Mouse (Mus musculus) macrophage (primary cell): Measurements from ENCODE around the gene Rgs7bp. TPM values are rescaled to one million over a fixed set of nuclear protein-coding genes. Genes with fewer than 3 reads are reported as not detected.
"Not testable (repeated sequence)": the region's sequence is repeated elsewhere in the genome, so short reads cannot be mapped to it uniquely, and the experiment has no call there.

Source experiments
- H3K27ac ChIP-seq: fragments of 350-480 bp; formaldehyde crosslinking; 2 replicates; pipeline ENCODE4 v1.9.0; 2021
- H3K36me3 ChIP-seq: fragments of 350-480 bp; formaldehyde crosslinking; 2 replicates; pipeline ENCODE4 v1.9.0; 2021; ENCODE audit errors: inconsistent target
- H3K4me3 ChIP-seq: fragments of 350-480 bp; formaldehyde crosslinking; 2 replicates; pipeline ENCODE4 v1.9.0; 2021; ENCODE audit errors: inconsistent target
- H3K79me2 ChIP-seq: fragments of 350-480 bp; formaldehyde crosslinking; 2 replicates; pipeline ENCODE4 v1.9.0; 2021; ENCODE audit errors: inconsistent target
- WGBS: methylation state at CpG from one replicate; pipeline ENCODE4 v1.1.7; 2026; ENCODE audit warnings: inconsistent platforms; ENCODE audit not compliant: missing documents; 5-methylcytosine and 5-hydroxymethylcytosine counted together
- polyA plus RNA-seq: library from polyadenylated mRNA; stranded (reverse); fragments of 250-400 nt; gene quantifications from 3 replicates; pipeline ENCODE4 v1.2.4, GENCODE M21; 2018; ENCODE audit warnings: inconsistent platforms

The Rgs7bp gene
- polyA plus RNA-seq, 1 experiment from 2014 or later = 0.07 TPM

- WGBS = 5% methylated on average over 5 of the region's 6 CpGs
- Histone ChIP-seq H3K4me3 (no peak overlapping the region), H3K79me2 (no peaks in the 10 kb centered on the region), H3K27ac (no peak overlapping the region), H3K36me3 (no peaks in the 10 kb centered on the region)
Measured at GRCm38 (mm10) chr13:104937759-104938158, 117.0 kb downstream of the Rgs7bp start.

- no peaks in the 10 kb centered on the region for H3K36me3 ChIP-seq
- H3K27ac ChIP-seq = no peak overlapping the region
- no peak overlapping the region for H3K4me3 ChIP-seq
- WGBS = 88% methylated on average over 2 of the region's 2 CpGs
- no peaks in the 10 kb centered on the region for H3K79me2 ChIP-seq
Measured at GRCm38 (mm10) chr13:104936586-104936985, 118.1 kb downstream of the Rgs7bp start.

GRCm38 (mm10) chr13:104931635-104932532 is 122.8 kb downstream of the Rgs7bp start:
- Histone ChIP-seq H3K79me2 (no peaks in the 10 kb centered on the region), H3K4me3 (no peak overlapping the region), H3K36me3 (no peaks in the 10 kb centered on the region), H3K27ac (no peak overlapping the region)
- 53% methylated on average over 6 of the region's 6 CpGs for WGBS

- Histone ChIP-seq H3K79me2 (no peaks in the 10 kb centered on the region), H3K27ac (no peak overlapping the region), H3K36me3 (no peaks in the 10 kb centered on the region), H3K4me3 (no peak overlapping the region)
- WGBS = 94% methylated on average over 3 of the region's 3 CpGs
Measured at GRCm38 (mm10) chr13:104930814-104931213, 123.9 kb downstream of the Rgs7bp start.

- WGBS = 89% methylated on average over 16 of the region's 16 CpGs
- Histone ChIP-seq H3K36me3 (no peaks in the 10 kb centered on the region), H3K4me3 (no peak overlapping the region), H3K79me2 (no peaks in the 10 kb centered on the region), H3K27ac (no peak overlapping the region)
Measured at GRCm38 (mm10) chr13:104918663-104919062, 136.1 kb downstream of the Rgs7bp start.

GRCm38 (mm10) chr13:104916771-104917170 is 138.0 kb downstream of the Rgs7bp start:
- not testable (repeated sequence) for H3K27ac ChIP-seq, H3K79me2 ChIP-seq, H3K36me3 ChIP-seq, H3K4me3 ChIP-seq
- WGBS = 89% methylated on average over 6 of the region's 6 CpGs

- Histone ChIP-seq H3K36me3 (no peaks in the 10 kb centered on the region), H3K27ac (no peak overlapping the region), H3K79me2 (no peaks in the 10 kb centered on the region), H3K4me3 (no peak overlapping the region)
- 95% methylated on average over 2 of the region's 2 CpGs for WGBS
Measured at GRCm38 (mm10) chr13:104916106-104916505, 138.6 kb downstream of the Rgs7bp start.

GRCm38 (mm10) chr13:104914288-104914895 is 140.3 kb downstream of the Rgs7bp start:
- Histone ChIP-seq H3K4me3 (no peak overlapping the region), H3K27ac (no peak overlapping the region), H3K36me3 (no peaks in the 10 kb centered on the region), H3K79me2 (no peaks in the 10 kb centered on the region)
- WGBS = 90% methylated on average over 17 of the region's 17 CpGs

- H3K4me3 ChIP-seq, H3K27ac ChIP-seq, H3K79me2 ChIP-seq: not testable (repeated sequence)
Measured at GRCm38 (mm10) chr13:104911626-104912025, 143.1 kb downstream of the Rgs7bp start.

GRCm38 (mm10) chr13:104911006-104911405 is 143.7 kb downstream of the Rgs7bp start:
- 88% methylated on average over 1 of the region's 1 CpGs for WGBS
- not testable (repeated sequence) for H3K4me3 ChIP-seq, H3K79me2 ChIP-seq, H3K36me3 ChIP-seq, H3K27ac ChIP-seq

More at GRCm38 (mm10) chr13:104911626-104912025, 143.1 kb downstream of the Rgs7bp start:
- H3K36me3 ChIP-seq = not testable (repeated sequence)
- WGBS = 90% methylated on average over 5 of the region's 5 CpGs

GRCm38 (mm10) chr13:104908691-104909090 is 146.0 kb downstream of the Rgs7bp start:
- Histone ChIP-seq H3K27ac (no peak overlapping the region), H3K79me2 (no peaks in the 10 kb centered on the region), H3K36me3 (no peaks in the 10 kb centered on the region), H3K4me3 (no peak overlapping the region)
- WGBS = 96% methylated on average over 7 of the region's 7 CpGs

Other genes with a start within 250 kb of the Rgs7bp start
- 15.4 to 41.9 TPM (median 19.7 TPM) in 3 replicates for gene Cwc27, start 237.8 kb downstream of the Rgs7bp start, polyA plus RNA-seq
- gene Shisal2b, start 191.0 kb downstream of the Rgs7bp start, polyA plus RNA-seq = not detected in 3 replicates
- not detected in 3 replicates for gene 4933425L06Rik, start 27.2 kb upstream of the Rgs7bp start, polyA plus RNA-seq
- gene Rnf180, start 239.9 kb upstream of the Rgs7bp start, polyA plus RNA-seq = 7.7 to 11.7 TPM (median 8.2 TPM) in 3 replicates